Mouse (Mus musculus) stomach, embryonic 16.5 days (tissue): Measurements from ENCODE around the gene Tppp3. TPM values are rescaled to one million over a fixed set of nuclear protein-coding genes. Genes with fewer than 3 reads are reported as not detected.

ENCODE experiments used
- ATAC-seq: fragments of 200-750 bp; cut with Nextera tagmentation; 2 replicates; pipeline ENCODE4 v1.8.0; 2017; ENCODE audit warnings: moderate number of reproducible peaks, moderate TSS enrichment; ENCODE audit not compliant: insufficient read depth, low FRiP score
- H3K27ac ChIP-seq: fragments of 300-500 bp; sonication (generic); 2 replicates; pipeline ENCODE4 v1.5.1; 2014; ENCODE audit warnings: low read length
- H3K27me3 ChIP-seq: fragments of 300-500 bp; sonication (generic); 2 replicates; pipeline ENCODE4 v1.6.1; 2014; ENCODE audit warnings: low read length, control low read depth, mixed read lengths; ENCODE audit not compliant: control insufficient read depth, insufficient read depth
- H3K36me3 ChIP-seq: fragments of 300-500 bp; sonication (generic); 2 replicates; pipeline ENCODE4 v1.6.1; 2014; ENCODE audit warnings: low read length; ENCODE audit not compliant: control insufficient read depth, insufficient read depth
- H3K4me1 ChIP-seq: fragments of 300-500 bp; sonication (generic); 2 replicates; pipeline ENCODE4 v1.6.1; 2014; ENCODE audit warnings: low read length, control low read depth, mixed read lengths; ENCODE audit not compliant: control insufficient read depth, insufficient read depth
- H3K4me2 ChIP-seq: fragments of 300-500 bp; sonication (generic); 2 replicates; pipeline ENCODE4 v1.6.1; 2014; ENCODE audit warnings: low read depth, low read length, mixed read lengths
- H3K4me3 ChIP-seq: fragments of 300-500 bp; sonication (generic); replicated peaks from 2 replicates; pipeline ENCODE4 v1.5.1; 2014; ENCODE audit warnings: mild to moderate bottlenecking, low read length
- H3K9ac ChIP-seq: fragments of 300-500 bp; sonication (generic); 2 replicates; pipeline ENCODE4 v1.6.1; 2014; ENCODE audit warnings: low read length
- H3K9me3 ChIP-seq: fragments of 300-500 bp; sonication (generic); replicated peaks from 2 replicates; pipeline ENCODE4 v1.6.1; 2016; ENCODE audit warnings: low read length, control low read depth; ENCODE audit not compliant: control insufficient read depth
- WGBS: fragments of 180-500 bp; shearing (Covaris S2); extraction: QIAGEN DNeasy Blood & Tissue Kit; methylation state at CpG from one replicate; pipeline ENCODE4 v1.1.7; 2014; 5-methylcytosine and 5-hydroxymethylcytosine counted together
- polyA plus RNA-seq: library from polyadenylated mRNA; unstranded; fragments of >200 nt; fragmentation: Nextera tagmentation; extraction: Ambion mirVana; gene quantifications from 2 replicates; pipeline ENCODE4 v1.2.1, GENCODE M21; 2015

The Tppp3 gene
- polyA plus RNA-seq, 1 experiment from 2014 or later: 79.3 TPM

- no peak for ATAC-seq
- 53% methylated on average over 23 of the region's 23 CpGs for WGBS
- no peak overlapping the region for H3K4me3 ChIP-seq
Measured at GRCm38 (mm10) chr8:105472414-105472932, 1.1 kb upstream of the Tppp3 start.

GRCm38 (mm10) chr8:105470681-105471313 lies 529 bp downstream of the Tppp3 start:
- Histone ChIP-seq H3K27me3 (no peaks in the 10 kb centered on the region), H3K4me1 (peaks cover 41% of the 10 kb centered on the region), H3K9ac (peak overlapping the region; percentile 66), H3K4me2 (peak overlapping the region; percentile 62), H3K9me3 (no peaks in the 10 kb centered on the region), H3K36me3 (no peaks in the 10 kb centered on the region), H3K27ac (peak overlapping the region; percentile 34; the same call in 1 of the 2 replicates), H3K4me3 (peak overlapping the region; percentile 38)
- WGBS: 19% methylated on average over 11 of the region's 11 CpGs
- no peak for ATAC-seq

More at GRCm38 (mm10) chr8:105472414-105472932, 1.1 kb upstream of the Tppp3 start:
- H3K4me1 ChIP-seq: peaks cover 41% of the 10 kb centered on the region
- no peaks in the 10 kb centered on the region for H3K9me3 ChIP-seq
- H3K36me3 ChIP-seq: no peaks in the 10 kb centered on the region
- H3K9ac ChIP-seq: no peak overlapping the region
- no peaks in the 10 kb centered on the region for H3K27me3 ChIP-seq
- no peak overlapping the region for H3K27ac ChIP-seq
- no peak overlapping the region for H3K4me2 ChIP-seq

GRCm38 (mm10) chr8:105470262-105470661 lies 1.1 kb downstream of the Tppp3 start:
- 0 out of 2 replicates have a peak overlapping the region, but pooled peaks have one; percentile 2 for H3K9ac ChIP-seq
- 70% methylated on average over 5 of the region's 5 CpGs for WGBS
- peak overlapping the region; percentile 38 for H3K4me3 ChIP-seq
- peak overlapping the region; percentile 62; the same call in 1 of the 2 replicates for H3K4me2 ChIP-seq
- peaks cover 41% of the 10 kb centered on the region for H3K4me1 ChIP-seq
- no peak overlapping the region for H3K27ac ChIP-seq
- H3K36me3 ChIP-seq: no peaks in the 10 kb centered on the region
- no peak for ATAC-seq
- no peaks in the 10 kb centered on the region for H3K27me3 ChIP-seq
- H3K9me3 ChIP-seq: no peaks in the 10 kb centered on the region

- H3K4me2 ChIP-seq: peak overlapping the region; percentile 62; the same call in 1 of the 2 replicates
- H3K36me3 ChIP-seq: no peaks in the 10 kb centered on the region
- no peak for ATAC-seq
- H3K27ac ChIP-seq: no peak overlapping the region
- H3K4me3 ChIP-seq: no peak overlapping the region
- H3K27me3 ChIP-seq: no peaks in the 10 kb centered on the region
- H3K9ac ChIP-seq: 0 out of 2 replicates have a peak overlapping the region, but pooled peaks have one; percentile 2
- no peaks in the 10 kb centered on the region for H3K9me3 ChIP-seq
- H3K4me1 ChIP-seq: peaks cover 39% of the 10 kb centered on the region
- WGBS: 85% methylated on average over 5 of the region's 5 CpGs
Measured at GRCm38 (mm10) chr8:105469816-105470215, 1.5 kb downstream of the Tppp3 start.

- no peaks in the 10 kb centered on the region for H3K9me3 ChIP-seq
- H3K4me3 ChIP-seq: no peak overlapping the region
- peaks cover 33% of the 10 kb centered on the region for H3K4me1 ChIP-seq
- H3K9ac ChIP-seq: no peak overlapping the region
- no peak overlapping the region for H3K27ac ChIP-seq
- H3K36me3 ChIP-seq: no peaks in the 10 kb centered on the region
- peak; percentile 32; the same call in 1 of the 2 replicates for ATAC-seq
- 40% methylated on average over 6 of the region's 6 CpGs for WGBS
- H3K27me3 ChIP-seq: no peaks in the 10 kb centered on the region
- H3K4me2 ChIP-seq: 0 out of 2 replicates have a peak overlapping the region, but pooled peaks have one; percentile 62
Measured at GRCm38 (mm10) chr8:105469041-105469695, 2.2 kb downstream of the Tppp3 start.

- H3K36me3 ChIP-seq: no peaks in the 10 kb centered on the region
- no peak for ATAC-seq
- H3K27me3 ChIP-seq: no peaks in the 10 kb centered on the region
- H3K4me3 ChIP-seq: no peak overlapping the region
- no peaks in the 10 kb centered on the region for H3K9me3 ChIP-seq
- 91% methylated on average over 27 of the region's 27 CpGs for WGBS
- H3K27ac ChIP-seq: no peak overlapping the region
- no peak overlapping the region for H3K4me2 ChIP-seq
- H3K9ac ChIP-seq: no peak overlapping the region
- H3K4me1 ChIP-seq: peaks cover 27% of the 10 kb centered on the region
Measured at GRCm38 (mm10) chr8:105468002-105468720, 3.2 kb downstream of the Tppp3 start.

- 94% methylated on average over 10 of the region's 10 CpGs for WGBS
- Histone ChIP-seq H3K4me3 (no peak overlapping the region), H3K9me3 (no peaks in the 10 kb centered on the region), H3K4me1 (peaks cover 27% of the 10 kb centered on the region), H3K36me3 (no peaks in the 10 kb centered on the region), H3K9ac (no peak overlapping the region), H3K27ac (no peak overlapping the region), H3K4me2 (no peak overlapping the region), H3K27me3 (no peaks in the 10 kb centered on the region)
- no peak for ATAC-seq
Measured at GRCm38 (mm10) chr8:105467396-105467985, 3.8 kb downstream of the Tppp3 start.

GRCm38 (mm10) chr8:105466700-105467291 lies 4.5 kb downstream of the Tppp3 start:
- no peak for ATAC-seq
- H3K4me1 ChIP-seq: peaks cover 27% of the 10 kb centered on the region
- no peak overlapping the region for H3K4me2 ChIP-seq
- no peak overlapping the region for H3K4me3 ChIP-seq
- H3K9ac ChIP-seq: no peak overlapping the region
- no peaks in the 10 kb centered on the region for H3K27me3 ChIP-seq
- H3K36me3 ChIP-seq: no peaks in the 10 kb centered on the region
- H3K27ac ChIP-seq: no peak overlapping the region
- WGBS: 67% methylated on average over 7 of the region's 7 CpGs
- H3K9me3 ChIP-seq: no peaks in the 10 kb centered on the region
